In the genomic region with DNA sequence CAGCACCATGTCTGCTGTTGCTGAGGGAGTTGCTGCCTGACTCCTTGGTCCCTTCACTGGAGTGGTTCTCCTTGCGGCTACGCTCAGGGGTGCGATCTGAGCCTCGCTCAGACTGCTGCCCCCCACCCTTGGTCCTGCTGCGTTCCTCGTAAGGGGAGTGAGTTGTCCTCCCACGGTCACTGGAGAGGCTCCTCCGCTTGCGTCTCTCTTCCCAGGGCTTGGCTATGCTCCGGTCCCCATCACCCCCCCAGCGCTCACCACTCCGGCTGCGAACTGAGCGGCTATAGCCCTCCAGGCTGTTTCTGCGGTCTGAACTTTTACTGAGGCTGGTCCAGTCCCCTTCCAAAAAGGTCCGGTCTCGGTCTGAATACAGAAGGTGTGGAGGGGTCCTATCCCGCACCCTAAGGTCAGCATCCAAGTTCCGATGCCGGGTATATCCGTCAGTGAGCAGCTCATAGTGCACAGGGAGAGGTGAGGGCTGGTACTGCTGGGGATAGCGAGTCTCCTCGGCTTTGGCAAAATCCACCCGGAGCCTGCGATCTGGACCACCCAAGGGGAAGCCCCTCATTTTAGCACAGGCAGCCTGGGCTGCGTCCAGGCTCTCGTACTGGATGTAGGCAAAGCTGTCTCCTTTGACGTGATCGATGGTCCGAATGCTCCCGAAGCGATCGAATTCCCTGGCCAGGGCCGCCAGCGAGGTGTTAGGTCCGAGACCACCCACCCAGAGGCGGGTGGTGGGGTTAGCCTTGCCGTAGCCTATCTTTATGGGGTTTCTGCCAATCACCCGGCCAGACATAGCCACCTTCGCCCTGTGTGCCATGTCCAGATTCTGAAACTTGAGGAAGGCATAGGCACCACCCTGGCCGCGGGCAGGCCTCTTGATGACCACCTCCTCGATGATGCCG, we compare ENCODE assay signal across 9 mouse cellular contexts. TPM values are rescaled to one million over a fixed set of nuclear protein-coding genes. Genes with fewer than 3 reads are reported as not detected.
DNase-seq lines count a peak whose midpoint lies in the region; ATAC-seq and TF ChIP-seq lines count a peak whose summit lies in the region.
"Had no signal": no experiment of that assay in that cellular context is flagged by ENCODE, and none has a peak within 500 bp of the region (broad histone marks: within the 10 kb centered on the region; RNA-seq: fewer than 3 reads in every experiment).

No protein-coding gene starts in this region.

- no peaks in the 10 kb centered on the region for H3K27me3 ChIP-seq in kidney, adult 2 months (replicated peaks; ENCODE audit: control insufficient read depth, insufficient read depth, low read length)
- no peaks in the 10 kb centered on the region for H3K27me3 ChIP-seq in G1E (ENCODE audit: insufficient read depth, low read length)
- H3K27me3 ChIP-seq in embryonic facial prominence, embryonic 13.5 days = no peaks in the 10 kb centered on the region
- no peaks in the 10 kb centered on the region for H3K27me3 ChIP-seq in intestine, postnatal 0 days (replicated peaks; ENCODE audit: control insufficient read depth, insufficient read depth, low read length)

- peak overlapping the region; percentile 98 for H3K9ac ChIP-seq in embryonic facial prominence, embryonic 13.5 days
- H3K9ac ChIP-seq in intestine, postnatal 0 days (ENCODE audit: low read depth, low read length) = peak overlapping the region; percentile 94

- no peak overlapping the region for H3K27ac ChIP-seq in kidney, adult 2 months (ENCODE audit: insufficient read depth, low read depth, low read length)
- peak overlapping the region; percentile 89; the same call in 1 of the 2 replicates for H3K27ac ChIP-seq in embryonic facial prominence, embryonic 13.5 days
- no peak overlapping the region for H3K27ac ChIP-seq in intestine, postnatal 0 days (ENCODE audit: low read depth, low read length)
- H3K27ac ChIP-seq: macrophage had no signal

- H3K4me3 ChIP-seq in kidney, adult 2 months (ENCODE audit: insufficient read depth, low read depth, low read length) = peak overlapping the region; percentile 91
- peak overlapping the region; percentile 79 for H3K4me3 ChIP-seq in G1E (ENCODE audit: low read depth, low read length)
- H3K4me3 ChIP-seq in embryonic facial prominence, embryonic 13.5 days = peak overlapping the region; percentile 92
- peak overlapping the region; percentile 89 for H3K4me3 ChIP-seq in intestine, postnatal 0 days (ENCODE audit: low read depth, low read length)

- ATAC-seq in G1E (ENCODE audit: extremely low read depth, insufficient number of reproducible peaks, low FRiP score, poor library complexity, severe bottlenecking) = no peak
- ATAC-seq in embryonic facial prominence, embryonic 13.5 days (ENCODE audit: insufficient number of reproducible peaks, insufficient read depth, low FRiP score, low TSS enrichment, low read depth) = no peak
- ATAC-seq in intestine, postnatal 0 days = no peak

- WGBS in kidney, adult 2 months = 50% methylated on average over 44 of the region's 44 CpGs
- 15% methylated on average over 44 of the region's 44 CpGs for WGBS in embryonic facial prominence, embryonic 13.5 days
- 23% methylated on average over 44 of the region's 44 CpGs for WGBS in intestine, postnatal 0 days

- H3K4me1 ChIP-seq in kidney, adult 2 months (ENCODE audit: control insufficient read depth, insufficient read depth, low read length) = 0 out of 2 replicates have a peak, but pooled peaks cover 8% of the 10 kb centered on the region
- H3K4me1 ChIP-seq in G1E (ENCODE audit: insufficient read depth, low read depth, low read length) = peaks cover 75% of the 10 kb centered on the region
- peaks cover 67% of the 10 kb centered on the region for H3K4me1 ChIP-seq in embryonic facial prominence, embryonic 13.5 days
- 0 out of 2 replicates have a peak, but pooled peaks cover 12% of the 10 kb centered on the region for H3K4me1 ChIP-seq in intestine, postnatal 0 days (replicated peaks; ENCODE audit: control insufficient read depth, insufficient read depth, low read length)

- peaks cover 2% of the 10 kb centered on the region; the same call in 1 of the 2 replicates for H3K36me3 ChIP-seq in kidney, adult 2 months (ENCODE audit: control insufficient read depth, insufficient read depth, low read length)
- H3K36me3 ChIP-seq in G1E (replicated peaks) = peaks cover 78% of the 10 kb centered on the region
- H3K36me3 ChIP-seq in embryonic facial prominence, embryonic 13.5 days = peaks cover 67% of the 10 kb centered on the region
- H3K36me3 ChIP-seq in intestine, postnatal 0 days (ENCODE audit: control insufficient read depth, insufficient read depth) = peaks cover 44% of the 10 kb centered on the region

- DNase-seq in kidney, adult 2 months = no peak
- no peak for DNase-seq in kidney, postnatal 36 days
- no peak for DNase-seq in G1E (ENCODE audit: low spot score)
- peak; percentile 68 for DNase-seq in neural tube, embryonic 10.5 days (ENCODE audit: extremely low spot score, low spot score)
- DNase-seq in adrenal gland, adult 18-20 months (ENCODE audit: low spot score in 2 of 2) = no peak
- DNase-seq in urinary bladder, postnatal 36 days (ENCODE audit: low spot score in 2 of 2) = no peak

- no peak for TF ChIP-seq POLR2A in kidney, adult 2 months (IDR thresholded peaks at IDR 0.05; ENCODE audit: low read depth, low read length)

- no peaks in the 10 kb centered on the region for H3K9me3 ChIP-seq in G1E (replicated peaks)
- H3K9me3 ChIP-seq in embryonic facial prominence, embryonic 13.5 days = no peaks in the 10 kb centered on the region
- no peaks in the 10 kb centered on the region for H3K9me3 ChIP-seq in intestine, postnatal 0 days (ENCODE audit: control insufficient read depth)

- peak overlapping the region; percentile 98 for H3K4me2 ChIP-seq in embryonic facial prominence, embryonic 13.5 days
- peak overlapping the region; percentile 96 for H3K4me2 ChIP-seq in intestine, postnatal 0 days (replicated peaks; ENCODE audit: low read depth)

- no peak for TF ChIP-seq CTCF in kidney, adult 2 months (conservative IDR thresholded peaks at IDR 0.05; ENCODE audit: insufficient read depth, insufficient read length, low read depth, low read length)
- no peak for TF ChIP-seq CTCF in G1E (IDR thresholded peaks at IDR 0.05; ENCODE audit: low read depth, low read length)
- TF ChIP-seq CTCF in intestine, postnatal 0 days (IDR thresholded peaks at IDR 0.05; ENCODE audit: low read depth) = no peak

RNA-seq across cellular contexts. Expression of a gene that starts 2.0 kb away (rescaled TPM):
- 6.6 and 6.8 TPM in 2 replicates for polyA plus RNA-seq in kidney, adult 2 months (2012; rRNA removed)
- total RNA-seq in G1E (2014; fragmentation: Nextera tagmentation) (20.3 and 21.8 TPM in 2 replicates), G1E (2017) (21.9 and 27.6 TPM in 2 replicates)
- 23.5 and 30.0 TPM in 2 replicates for polyA plus RNA-seq in G1E (2012)
- polyA plus RNA-seq in embryonic facial prominence, embryonic 13.5 days (2015; fragmentation: Nextera tagmentation; extraction: Ambion mirVana) = 10.5 and 13.4 TPM in 2 replicates
- 3.7 and 3.8 TPM in 2 replicates for polyA plus RNA-seq in intestine, postnatal 0 days (2015; fragmentation: Nextera tagmentation; extraction: Ambion mirVana)
- 10 to 100 TPM; 24.0 to 26.6 TPM for total RNA-seq in adrenal gland, adult 18-20 months (2021)

RNA-seq across cellular contexts. Expression of a gene that starts 6.5 kb away (rescaled TPM):
- polyA plus RNA-seq in kidney, adult 2 months (2012; rRNA removed) = 12.6 and 25.5 TPM in 2 replicates
- total RNA-seq in G1E (2014; fragmentation: Nextera tagmentation) (142 and 198 TPM in 2 replicates), G1E (2017) (116 and 146 TPM in 2 replicates)
- polyA plus RNA-seq in G1E (2012) = 32.8 and 64.7 TPM in 2 replicates
- polyA plus RNA-seq in embryonic facial prominence, embryonic 13.5 days (2015; fragmentation: Nextera tagmentation; extraction: Ambion mirVana) = 242 and 297 TPM in 2 replicates
- 211 and 214 TPM in 2 replicates for polyA plus RNA-seq in intestine, postnatal 0 days (2015; fragmentation: Nextera tagmentation; extraction: Ambion mirVana)
- total RNA-seq in adrenal gland, adult 18-20 months (2021) = 100 to 1,000 TPM; 240 to 272 TPM
